Mouse (Mus musculus) CD4-positive naive resting alpha-beta T cell, adult 57 days (primary cell): ENCODE data around the gene March7. TPM values are rescaled to one million over a fixed set of nuclear protein-coding genes. Genes with fewer than 3 reads are reported as not detected.

ENCODE experiments used
- total RNA-seq: library from RNA; stranded (reverse); gene quantifications from one replicate; pipeline ENCODE4 v1.2.4, GENCODE M21; 2023

The March7 gene
- total RNA-seq, result 281 TPM

GRCm38 (mm10) chr2:60209703-60210651 is at the start of gene March7, which contains the start of gene Baz2b:
Gene March7 (plus strand): TSS chr2:60209887.
Gene Baz2b (minus strand): TSS chr2:60209839.

GRCm38 (mm10) chr2:60284467-60284821 is 74.8 kb downstream of the March7 start, which contains the start of gene Cd302:
Gene Cd302 (minus strand): TSS chr2:60284488.

Other genes starting within 250 kb of the March7 start
- 115 TPM for gene Baz2b, start within 50 bp of the March7 start, total RNA-seq
- 1.3 TPM for gene Cd302, start 74.6 kb downstream of the March7 start, total RNA-seq
- gene Ly75, start 173.4 kb downstream of the March7 start, total RNA-seq, result 22.0 TPM